Mouse (Mus musculus) yolk sac, embryonic 10.5 days (tissue): ENCODE results near the gene Chst11.
"Not testable (repeated sequence)": the region's sequence is repeated elsewhere in the genome, so short reads cannot be mapped to it uniquely, and the experiment has no call there.

ENCODE experiments used
- DNase-seq: peaks from one replicate; pipeline ENCODE4 v3.0.0-alpha.2; 2017; ENCODE audit warnings: low spot score

Gene Chst11

GRCm38 (mm10) chr10:83108946-83109345, 123.6 kb downstream of the Chst11 start:
- DNase-seq, result no peak

- no peak for DNase-seq
These were observed 125.7 kb downstream of the Chst11 start for GRCm38 (mm10) chr10:83111046-83111445.

- DNase-seq, result no peak
These were observed 127.0 kb downstream of the Chst11 start for GRCm38 (mm10) chr10:83112345-83112744.

GRCm38 (mm10) chr10:83114564-83114963, 129.3 kb downstream of the Chst11 start:
- DNase-seq, result no peak

- no peak for DNase-seq
These were observed 131.6 kb downstream of the Chst11 start for GRCm38 (mm10) chr10:83116889-83117288.

- no peak for DNase-seq
These were observed 132.6 kb downstream of the Chst11 start for GRCm38 (mm10) chr10:83117851-83118250.

- no peak for DNase-seq
These were observed 133.3 kb downstream of the Chst11 start for GRCm38 (mm10) chr10:83118613-83119012.

- DNase-seq, result no peak
These were observed 133.7 kb downstream of the Chst11 start for GRCm38 (mm10) chr10:83119016-83119415.

- not testable (repeated sequence) for DNase-seq
These were observed 134.2 kb downstream of the Chst11 start for GRCm38 (mm10) chr10:83119461-83119860.

- DNase-seq, result no peak
These were observed 134.6 kb downstream of the Chst11 start for GRCm38 (mm10) chr10:83119909-83120308.

GRCm38 (mm10) chr10:83120938-83121337, 135.6 kb downstream of the Chst11 start:
- no peak for DNase-seq

GRCm38 (mm10) chr10:83124560-83124959, 139.3 kb downstream of the Chst11 start:
- no peak for DNase-seq

GRCm38 (mm10) chr10:83126447-83126846, 141.1 kb downstream of the Chst11 start:
- DNase-seq, result no peak

GRCm38 (mm10) chr10:83128435-83128834, 143.1 kb downstream of the Chst11 start:
- DNase-seq, result no peak

GRCm38 (mm10) chr10:83129624-83130218, 144.4 kb downstream of the Chst11 start:
- DNase-seq, result no peak

- no peak for DNase-seq
These were observed 145.3 kb downstream of the Chst11 start for GRCm38 (mm10) chr10:83130611-83131010.

GRCm38 (mm10) chr10:83131884-83132283, 146.6 kb downstream of the Chst11 start:
- DNase-seq, result no peak

GRCm38 (mm10) chr10:83133866-83134570, 148.7 kb downstream of the Chst11 start:
- no peak for DNase-seq

GRCm38 (mm10) chr10:83134896-83135295, 149.6 kb downstream of the Chst11 start:
- no peak for DNase-seq

- DNase-seq, result no peak
These were observed 150.7 kb downstream of the Chst11 start for GRCm38 (mm10) chr10:83135963-83136362.

- DNase-seq, result no peak
These were observed 151.8 kb downstream of the Chst11 start for GRCm38 (mm10) chr10:83137103-83137502.

GRCm38 (mm10) chr10:83139276-83139675, 154.0 kb downstream of the Chst11 start:
- DNase-seq, result no peak

- no peak for DNase-seq
These were observed 155.1 kb downstream of the Chst11 start for GRCm38 (mm10) chr10:83140258-83140936.
